Mouse (Mus musculus): ENCODE results near the gene Tmem45a2.
"Not testable (repeated sequence)": the region's sequence is repeated elsewhere in the genome, so short reads cannot be mapped to it uniquely, and the experiment has no call there.

Gene Tmem45a2

DNA sequence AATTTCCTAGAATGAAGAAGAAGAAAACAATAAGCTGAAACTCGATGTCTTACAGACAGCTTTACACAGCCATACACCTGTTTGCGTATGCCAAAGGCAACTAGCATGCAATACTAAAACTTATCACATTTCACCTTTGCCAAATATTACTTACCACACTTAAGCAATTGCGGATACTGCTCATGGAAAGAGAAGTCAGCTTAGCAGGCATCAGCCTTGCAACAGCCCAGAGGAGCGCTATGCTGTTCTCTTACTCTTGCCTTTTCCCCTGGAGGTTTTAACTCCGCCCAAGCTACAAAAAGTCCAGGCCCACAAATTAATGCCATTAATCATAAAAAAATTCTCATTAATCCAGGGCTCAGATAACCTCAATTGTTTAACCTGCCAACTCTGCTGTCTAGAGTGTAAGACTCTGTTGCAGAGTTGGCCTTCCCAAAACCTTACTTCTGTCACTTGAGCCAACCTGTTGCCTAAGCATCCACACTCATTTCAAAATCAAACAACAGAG is at the start of gene Tmem45a2:
TSS of gene Tmem45a2 (minus strand) at position 241 of the 508 bp plus-strand sequence.
- DNase-seq (ENCODE audit: low spot score): no peak

DNA sequence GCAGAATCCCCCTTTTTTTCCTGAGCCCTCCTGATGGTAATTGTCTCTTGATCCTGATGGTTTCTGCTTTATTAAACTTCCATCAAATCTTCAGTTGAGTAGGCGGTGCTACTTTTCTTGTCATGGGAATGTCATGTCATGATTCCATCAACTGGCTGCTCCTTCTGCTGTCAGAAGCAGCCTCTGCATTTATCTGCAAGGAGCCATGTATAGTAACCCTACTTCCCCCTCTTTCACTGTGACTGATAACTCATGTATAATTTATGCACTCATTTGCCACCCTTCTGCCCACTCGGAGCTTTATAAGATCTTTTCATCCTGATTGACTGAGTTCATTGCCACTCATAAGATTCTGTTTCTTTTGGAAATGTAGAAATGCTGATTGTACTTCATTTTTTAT is 46.4 kb upstream of the Tmem45a2 start:
- no peak for DNase-seq (ENCODE audit: low spot score)

DNA sequence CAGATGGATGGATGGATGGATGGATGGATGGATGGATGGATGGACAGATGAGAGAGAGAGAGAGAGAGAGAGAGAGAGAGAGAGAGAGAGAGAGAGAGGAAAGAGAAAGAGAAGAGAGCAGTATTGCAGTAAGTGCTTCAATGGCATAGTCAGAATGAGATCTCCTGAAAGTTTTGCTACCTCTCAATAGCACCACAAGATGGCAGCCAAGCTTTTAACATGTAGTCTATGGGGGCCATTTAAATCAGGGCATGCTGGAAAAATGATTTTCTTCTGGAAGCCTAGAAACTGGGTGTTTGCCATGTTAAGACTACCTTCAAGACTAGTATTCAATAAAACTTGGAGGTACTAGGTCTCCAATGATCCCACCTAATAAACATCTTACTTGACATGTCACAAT is 44.9 kb upstream of the Tmem45a2 start:
- no peak for DNase-seq (ENCODE audit: low spot score)

DNA sequence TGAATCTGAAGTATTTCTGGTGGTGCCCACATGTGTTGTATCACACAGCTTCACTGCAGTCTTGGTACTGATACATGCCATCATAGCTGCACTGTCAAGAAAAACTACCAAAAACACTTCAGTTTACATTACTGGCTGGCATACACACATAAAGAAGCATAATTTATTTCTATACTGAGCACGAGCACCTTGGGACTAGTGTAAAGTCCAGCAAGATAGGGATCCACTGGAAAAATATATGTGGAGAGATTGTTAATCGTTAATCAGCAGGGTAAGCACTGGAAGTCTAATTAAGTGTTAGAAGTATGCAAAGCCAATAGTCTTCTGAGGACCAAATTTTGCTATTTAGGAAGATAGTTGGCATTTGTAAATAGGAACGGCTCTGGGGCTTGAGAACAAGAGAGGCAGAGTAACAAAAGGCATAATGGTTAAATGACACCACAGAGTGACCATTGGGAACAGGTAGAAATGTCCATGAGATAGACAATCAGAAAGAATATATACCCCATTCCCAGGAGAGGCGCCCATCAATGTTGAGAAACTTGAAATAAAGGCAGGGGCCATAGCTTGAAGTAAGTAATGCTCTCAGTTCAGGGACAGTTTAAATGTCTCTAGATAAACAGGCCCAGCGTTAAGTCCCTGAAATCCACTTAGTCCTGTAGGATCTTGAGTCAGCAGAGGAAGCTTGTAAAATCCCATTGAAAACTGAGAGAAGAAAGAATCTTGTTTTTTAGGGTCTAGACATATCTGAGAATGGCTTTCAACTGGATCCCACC is 35.2 kb upstream of the Tmem45a2 start:
- DNase-seq (ENCODE audit: low spot score): no peak

DNA sequence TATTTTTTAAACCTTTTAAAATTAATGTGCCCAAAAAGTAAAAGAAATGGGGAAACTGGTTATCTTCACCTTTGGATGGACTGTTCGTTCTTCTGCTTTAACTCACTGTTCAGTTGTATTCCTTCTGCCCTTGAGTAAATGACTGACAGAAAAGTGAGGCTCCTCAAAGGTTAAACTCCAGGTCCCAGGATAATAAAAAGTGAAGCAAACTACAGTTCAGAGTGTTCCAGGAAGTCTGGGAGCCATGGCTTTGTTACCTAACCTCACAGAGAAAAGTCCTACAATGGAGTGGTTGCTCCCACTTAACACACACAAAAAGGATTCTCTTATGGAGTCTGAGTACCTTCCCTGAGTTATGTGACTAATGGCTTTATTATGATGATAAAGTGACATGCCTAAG is 30.0 kb upstream of the Tmem45a2 start:
- no peak for DNase-seq (ENCODE audit: low spot score)

DNA sequence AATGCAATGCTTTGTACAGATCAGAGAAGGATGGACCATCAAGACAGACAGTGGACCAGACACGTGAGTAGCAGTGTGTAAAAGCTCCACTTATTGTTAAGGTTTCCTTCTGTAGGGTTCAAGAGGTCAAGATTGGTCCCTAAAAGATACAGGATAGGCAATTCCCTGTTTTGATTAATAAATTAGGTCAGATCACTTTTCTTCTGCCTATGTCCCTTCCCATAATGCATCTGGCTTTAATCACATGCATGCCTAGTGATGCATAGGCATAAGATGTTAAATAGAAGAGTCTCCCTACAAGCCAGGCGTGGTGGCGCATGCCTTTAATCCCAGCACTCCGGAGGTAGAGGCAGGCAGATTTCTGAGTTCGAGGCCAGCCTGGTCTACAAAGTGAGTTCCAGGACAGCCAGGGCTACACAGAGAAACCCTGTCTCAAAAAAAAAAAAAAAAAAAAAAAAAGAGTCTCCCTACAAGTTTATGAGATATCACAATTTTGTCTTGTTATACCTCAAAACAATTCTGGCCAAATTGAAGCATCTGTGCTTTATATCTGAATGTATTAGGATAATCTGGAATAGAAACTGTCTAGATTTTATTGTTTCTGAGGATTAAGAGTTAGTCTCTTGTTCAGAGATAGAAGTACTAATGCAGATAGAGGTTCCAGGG is 28.5 kb upstream of the Tmem45a2 start:
- no peak for DNase-seq (ENCODE audit: low spot score)

DNA sequence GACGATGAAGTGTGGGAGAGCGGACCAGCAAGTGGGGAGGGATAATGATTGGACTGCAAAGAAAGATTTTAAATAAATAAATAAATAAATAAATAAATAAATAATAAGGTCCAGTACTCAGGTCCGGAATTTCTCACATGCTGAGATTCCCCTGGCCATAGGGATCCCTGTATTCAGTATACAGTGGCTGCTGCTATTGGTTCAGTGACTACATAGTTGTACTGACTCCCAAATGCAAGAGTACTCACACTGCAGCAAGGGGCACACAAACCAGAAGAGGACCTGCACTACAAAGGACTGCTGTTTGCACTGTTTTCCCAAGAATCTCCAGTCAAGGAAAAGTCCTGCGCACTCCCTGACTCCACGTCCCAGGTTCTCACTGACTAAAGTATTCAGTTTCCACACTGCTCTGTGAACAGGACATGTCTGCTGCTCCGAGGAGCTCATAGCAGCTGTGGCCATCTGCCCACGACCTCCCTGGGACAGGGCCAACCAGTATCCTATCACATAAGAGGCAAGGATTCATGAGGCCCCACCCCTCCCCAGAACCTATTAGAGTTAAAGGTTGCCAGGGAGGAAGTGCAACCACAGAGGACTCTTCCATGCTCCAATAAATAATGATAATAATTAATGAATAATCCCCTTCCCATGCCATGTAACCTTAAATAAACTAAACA is 27.4 kb upstream of the Tmem45a2 start:
- no peak for DNase-seq (ENCODE audit: low spot score)

DNA sequence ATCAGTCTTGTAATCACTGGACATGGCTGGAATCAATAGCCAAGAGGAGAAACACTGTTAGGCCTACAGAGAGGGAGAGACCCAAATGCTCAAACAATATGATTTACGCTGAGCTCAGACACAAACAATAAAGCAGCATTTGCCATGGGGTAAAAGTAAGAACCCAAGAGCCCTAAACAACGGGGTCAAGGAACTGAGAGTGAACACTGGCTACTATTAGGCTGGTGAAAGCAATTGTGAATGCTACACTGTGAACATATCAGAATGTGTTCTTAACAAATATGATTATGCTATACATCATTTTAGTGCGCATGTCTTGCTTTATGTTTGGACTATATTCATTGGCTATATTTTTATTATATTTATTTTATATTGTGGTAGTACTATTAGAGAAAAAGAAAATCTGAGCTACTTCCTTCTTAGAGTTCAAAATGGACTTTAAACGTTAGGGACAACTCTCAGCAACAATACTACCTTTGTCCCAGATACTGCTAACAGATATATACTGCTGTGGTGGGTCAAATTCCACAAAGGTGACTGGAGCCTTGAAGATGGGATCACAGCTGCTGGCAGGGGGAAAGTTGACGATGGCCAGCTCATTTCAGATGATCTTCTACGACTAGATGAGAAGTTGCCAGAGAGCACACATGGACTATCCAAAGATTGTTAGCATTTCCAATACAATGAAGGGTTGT is 21.9 kb upstream of the Tmem45a2 start:
- DNase-seq (ENCODE audit: low spot score): no peak

DNA sequence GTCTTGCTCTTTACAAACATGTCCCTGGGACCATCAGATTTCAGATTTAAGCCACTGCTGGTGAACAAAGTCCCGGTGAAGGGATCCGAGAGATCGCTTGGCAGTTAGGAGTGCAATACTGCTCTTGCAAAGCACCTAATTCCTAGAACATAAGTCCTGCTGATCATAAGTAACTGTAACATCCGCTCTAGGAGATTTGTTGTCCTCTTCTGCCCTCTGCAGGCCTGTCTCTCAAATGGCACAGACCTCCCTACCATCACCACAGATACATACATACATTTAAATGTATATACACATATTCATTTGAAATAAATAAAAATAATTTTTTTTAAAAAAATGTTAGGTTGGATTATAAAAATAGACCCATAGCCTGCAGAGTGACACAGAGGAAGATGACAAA is 21.3 kb upstream of the Tmem45a2 start:
- peak; percentile 13 for DNase-seq (ENCODE audit: low spot score)

DNA sequence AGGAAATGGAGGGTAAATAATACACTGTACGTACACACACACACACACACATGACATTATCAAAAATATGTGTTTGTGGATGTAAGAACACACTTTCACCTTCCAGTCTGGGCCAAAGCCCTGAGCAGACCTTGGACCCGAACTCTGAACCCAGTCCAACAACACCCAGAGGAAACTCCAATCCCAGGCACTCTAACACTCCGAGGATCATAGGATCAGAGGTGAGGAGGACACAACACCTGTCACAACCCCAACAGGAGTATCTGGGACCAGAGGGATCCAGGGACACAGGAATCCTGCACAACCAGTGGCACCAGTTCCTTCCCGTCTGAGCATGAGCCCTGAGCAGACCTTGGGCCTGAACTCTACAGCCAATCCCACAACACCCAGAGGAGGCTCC is 8.4 kb upstream of the Tmem45a2 start:
- no peak for DNase-seq (ENCODE audit: low spot score)

DNA sequence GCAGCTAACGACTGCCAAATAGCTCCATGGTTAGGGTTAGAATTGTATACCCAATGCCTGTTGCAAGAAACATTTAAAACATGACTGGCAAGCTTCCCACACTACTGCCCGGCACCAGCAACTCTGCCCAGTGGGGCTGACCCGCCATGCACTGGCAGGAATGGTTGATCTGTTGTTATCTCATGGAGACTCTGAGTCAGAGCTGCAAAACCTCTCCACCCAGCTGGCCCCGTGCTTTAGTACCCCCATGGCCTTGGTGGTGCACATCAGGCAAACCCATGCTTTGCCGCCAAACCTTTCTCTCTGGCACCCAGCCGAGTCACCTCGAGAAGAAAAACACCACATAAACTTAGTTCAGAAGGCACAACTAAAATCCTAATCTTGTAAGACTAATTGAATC is 4.8 kb upstream of the Tmem45a2 start:
- DNase-seq (ENCODE audit: low spot score): no peak

DNA sequence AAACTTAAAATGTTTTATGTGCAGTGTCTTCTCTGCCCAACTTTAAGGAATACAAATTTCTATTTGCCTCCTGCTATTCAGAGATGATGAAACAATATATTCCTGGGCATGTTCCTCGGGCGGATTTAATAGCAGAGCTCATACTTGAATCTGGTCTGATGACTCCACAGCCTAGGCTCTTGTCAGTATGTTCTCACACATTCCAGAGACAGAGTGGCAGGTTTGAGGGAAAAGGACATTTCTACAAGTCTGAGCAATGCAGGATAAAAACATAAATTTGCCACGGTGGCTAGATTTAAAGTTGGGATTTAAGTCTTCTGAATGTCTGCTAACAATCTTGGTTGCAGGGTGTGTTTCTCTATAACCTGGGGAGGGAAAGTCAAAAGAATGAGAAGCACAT is 9.1 kb downstream of the Tmem45a2 start:
- no peak for DNase-seq (ENCODE audit: low spot score)

DNA sequence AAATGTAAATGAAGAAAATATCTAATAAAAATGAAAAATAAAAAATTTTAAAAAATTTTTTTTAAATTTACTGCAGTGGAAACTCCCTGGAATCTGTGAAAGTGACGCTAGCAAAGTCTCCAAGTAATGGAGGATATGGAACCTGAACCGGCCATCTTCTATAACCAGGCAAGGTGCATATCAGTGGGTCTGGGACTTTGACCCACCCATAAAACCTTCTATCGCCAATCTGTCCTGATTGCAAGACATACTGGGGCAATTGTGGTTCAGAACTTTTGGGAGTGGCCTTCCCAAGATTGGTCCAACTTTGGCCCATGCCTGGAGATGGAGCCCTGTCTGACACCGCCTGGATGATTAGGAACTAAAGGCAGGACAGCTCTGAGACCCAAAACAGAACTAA is 14.2 kb downstream of the Tmem45a2 start:
- DNase-seq (ENCODE audit: low spot score): no peak

DNA sequence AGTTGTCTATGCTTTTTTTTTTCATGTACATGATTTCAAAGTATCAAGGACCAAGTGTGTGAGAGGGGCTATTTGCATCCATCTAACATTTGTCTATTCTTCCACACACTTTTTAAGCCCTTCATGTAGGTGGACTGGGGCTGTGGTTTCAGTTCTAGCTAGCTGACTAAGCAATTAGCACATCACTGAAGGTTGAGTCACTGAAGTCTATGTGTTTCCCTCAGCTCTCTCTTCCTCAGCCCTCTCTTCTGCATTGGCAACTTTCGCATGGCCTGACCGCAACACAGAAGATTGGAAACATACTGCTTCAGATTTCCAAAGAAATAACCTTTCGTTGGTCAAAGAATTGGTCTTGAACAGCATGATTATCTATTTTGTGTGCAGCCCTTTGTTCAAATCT is 21.2 kb downstream of the Tmem45a2 start:
- no peak for DNase-seq (ENCODE audit: low spot score)

DNA sequence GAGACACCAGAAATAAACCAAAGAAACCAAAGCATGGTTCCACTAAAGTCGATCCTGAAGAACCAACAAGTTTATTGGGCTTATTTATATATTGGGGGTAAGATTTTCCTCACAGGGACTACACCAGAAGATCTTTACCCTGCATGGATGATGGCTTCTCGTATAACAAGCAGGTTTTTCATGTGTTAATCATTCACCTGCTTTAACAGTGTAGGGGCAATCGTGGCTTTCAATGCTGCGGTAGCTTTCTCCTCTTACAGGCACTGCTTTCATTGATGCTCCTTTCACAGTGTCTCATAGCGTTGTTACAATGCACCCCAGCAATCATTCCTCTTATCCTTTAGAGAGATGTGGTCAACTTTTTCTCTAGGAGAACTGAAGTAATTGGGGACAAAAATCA is 32.6 kb downstream of the Tmem45a2 start:
- DNase-seq (ENCODE audit: low spot score): no peak

DNA sequence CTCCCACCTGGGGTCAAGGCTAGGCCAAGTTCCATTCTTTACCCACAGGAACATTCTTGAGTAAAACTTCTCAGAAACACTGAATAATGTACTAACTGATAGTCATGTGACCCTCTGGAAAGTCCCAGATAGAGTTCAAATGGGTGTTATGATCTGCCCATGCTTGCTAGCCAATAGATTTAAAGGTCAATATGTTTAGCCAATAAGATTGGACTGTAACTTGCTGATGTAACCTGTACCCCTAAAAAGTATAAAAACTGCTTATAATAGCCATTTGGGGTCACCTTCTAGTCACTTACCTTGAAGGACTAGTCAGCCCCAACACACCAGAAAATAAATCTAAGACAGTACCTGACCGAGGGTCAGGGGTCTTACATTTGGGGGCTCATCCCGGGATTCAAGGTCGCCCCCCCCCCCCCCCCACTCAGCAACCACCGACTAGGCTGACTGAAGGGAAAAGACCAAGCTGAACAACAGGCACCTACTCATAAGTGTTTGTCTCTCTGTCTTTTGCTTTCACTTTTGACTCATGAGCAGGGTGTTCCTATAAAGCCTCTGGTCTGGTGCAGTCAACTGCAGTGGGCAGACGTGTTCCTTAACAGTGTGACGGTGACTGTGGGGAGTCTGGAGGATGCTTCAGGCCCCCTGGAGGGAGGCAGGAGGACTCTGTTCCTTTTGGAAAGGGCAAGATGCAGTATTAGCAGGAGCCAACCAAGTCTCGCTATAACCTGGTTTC is 40.9 kb downstream of the Tmem45a2 start:
- no peak for DNase-seq (ENCODE audit: low spot score)

DNA sequence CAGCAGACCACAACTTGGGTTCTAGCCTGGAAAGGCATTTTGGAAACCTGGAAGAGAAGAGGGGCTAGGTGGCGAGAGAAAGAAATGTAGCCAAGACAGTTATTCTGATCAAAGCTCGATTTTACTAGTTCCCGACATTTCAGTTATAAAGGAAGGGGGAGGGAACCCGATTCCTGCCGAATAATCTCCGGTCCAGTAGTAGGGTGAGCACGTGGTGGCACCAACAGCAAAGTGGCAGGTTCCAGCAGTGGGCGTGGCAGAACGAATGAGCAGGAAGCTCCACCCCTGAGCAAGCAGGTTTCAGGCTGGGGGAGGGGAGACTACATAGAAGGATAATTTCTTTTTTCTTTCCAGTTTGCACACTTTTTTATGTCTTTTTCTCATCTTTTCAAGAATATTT is 72.9 kb downstream of the Tmem45a2 start:
- not testable (repeated sequence) for DNase-seq (ENCODE audit: low spot score)
